Comparison of ENCODE assay signal across 27 mouse cellular contexts in genomic region chr2:152839256-152839655, GRCm38 (mm10). TPM values are rescaled to one million over a fixed set of nuclear protein-coding genes. Genes with fewer than 3 reads are reported as not detected.
A peak's percentile ranks its signal among the peaks of the same experiment; 100 is the strongest.
DNase-seq lines count a peak whose midpoint lies in the region; TF ChIP-seq lines count a peak whose summit lies in the region.
"Had no signal": no experiment of that assay in that cellular context is flagged by ENCODE, and none has a peak within 500 bp of the region (broad histone marks: within the 10 kb centered on the region; RNA-seq: fewer than 3 reads in every experiment).

No protein-coding gene starts in this region.

- peak overlapping the region; percentile 74 for H3K27ac ChIP-seq in gastrocnemius, adult 2 months
- H3K27ac ChIP-seq: hindbrain, embryonic 12.5 days; hindbrain, postnatal 0 days; intestine, embryonic 15.5 days; limb, embryonic 12.5 days; liver, embryonic 13.5 days; midbrain, embryonic 13.5 days; stomach, embryonic 15.5 days had no signal

- TF ChIP-seq CTCF in gastrocnemius, adult 2 months (IDR thresholded peaks at IDR 0.05): no peak

- peak; percentile 48 for DNase-seq in kidney, adult 11 months
- DNase-seq in kidney, postnatal 4 days: no peak
- peak; percentile 63 to 72 for DNase-seq in kidney, postnatal 36 days
- no peak for DNase-seq in kidney, postnatal 10 days
- peak; percentile 78 for DNase-seq in gastrocnemius, adult 2 months
- peak; percentile 26 for DNase-seq in gastrocnemius, postnatal 10 days
- no peak for DNase-seq in layer of hippocampus, adult 9-10 months (ENCODE audit: low spot score)
- no peak for DNase-seq in ovary, postnatal 14 days (ENCODE audit: low spot score)
- DNase-seq: adrenal gland, adult 2 months; B cell, adult 2 months; cerebellum, adult 11 months; cerebellum, adult 9-10 months; cerebellum, postnatal 36 days; layer of hippocampus, adult 9-11 months; liver, embryonic 13.5 days; lung, adult 18-20 months; lung, postnatal 4 days; retina, postnatal 1 day; right cerebral cortex, postnatal 14 days; thymus, postnatal 14 days had no signal

- intact Hi-C loops in gastrocnemius, adult 2 months (cut with DNase I): loop anchor here (5.0 to 10.0 kb wide), 2 partner anchors 48 to 176 kb away; partner anchors contain the start of gene Pdrg1

- H3K4me3 ChIP-seq in gastrocnemius, adult 2 months: no peak overlapping the region
- H3K4me3 ChIP-seq: hindbrain, embryonic 12.5 days; intestine, embryonic 15.5 days; limb, embryonic 12.5 days; liver, embryonic 13.5 days; megakaryocyte, embryonic 14.5 days; midbrain, embryonic 13.5 days; stomach, embryonic 15.5 days had no signal

RNA-seq across cellular contexts. Expression of gene Bcl2l1, which starts 7.7 kb away (rescaled TPM):
- total RNA-seq in gastrocnemius, adult 2 months (2021): 10 to 100 TPM; 15.7 to 40.3 TPM
- 10 to 100 TPM; 19.6 to 21.4 TPM for total RNA-seq in gastrocnemius, postnatal 10 days (2021)

RNA-seq across cellular contexts. Expression of gene Tpx2, which starts 8.5 kb away (rescaled TPM):
- 1 to 10 TPM; 1.1 to 1.7 TPM for total RNA-seq in gastrocnemius, adult 2 months (2021)
- total RNA-seq in gastrocnemius, postnatal 10 days (2021): 10 to 100 TPM; 10.4 to 12.8 TPM

Comparison
In these comparisons a context has a peak if more than half of its experiments do, and no peak if none do; other contexts are left out.
1. DNase-seq: peak in kidney, adult 11 months (single experiment), kidney, postnatal 36 days (2 of 2), gastrocnemius, adult 2 months (single experiment) and gastrocnemius, postnatal 10 days (single experiment); none in kidney, postnatal 4 days (0 of 2), kidney, postnatal 10 days (single experiment), layer of hippocampus, adult 9-10 months (single experiment) and ovary, postnatal 14 days (single experiment).
2. RNA of gene Tpx2, which starts 8.5 kb away (total RNA-seq): 10.4 to 12.8 TPM in gastrocnemius, postnatal 10 days; 1.1 to 1.7 TPM in gastrocnemius, adult 2 months; every median in the first group is over 4 times any median in the second.